Mouse (Mus musculus) bone marrow, adult 2 months (tissue): ENCODE data around the gene Ngly1. TPM values are rescaled to one million over a fixed set of nuclear protein-coding genes. Genes with fewer than 3 reads are reported as not detected.
"Not testable (repeated sequence)": the region's sequence is repeated elsewhere in the genome, so short reads cannot be mapped to it uniquely, and the experiment has no call there.

ENCODE experiments used
- H3K27ac ChIP-seq: fragments of 200-500 bp; 2 replicates; pipeline ENCODE4 v1.5.1; 2012; ENCODE audit warnings: low read depth, mild to moderate bottlenecking, control low read depth, inconsistent platforms, low read length; ENCODE audit not compliant: control insufficient read depth, poor library complexity, insufficient read depth
- H3K4me1 ChIP-seq: fragments of 200-500 bp; 2 replicates; pipeline ENCODE4 v1.6.1; 2011; ENCODE audit warnings: low read length; ENCODE audit not compliant: control insufficient read depth, insufficient read depth
- H3K4me3 ChIP-seq: fragments of 200-500 bp; replicated peaks from 2 replicates; pipeline ENCODE3; 2011; ENCODE audit warnings: mild to moderate bottlenecking, low read depth, low read length, control low read depth; ENCODE audit not compliant: control insufficient read depth
- CTCF ChIP-seq: fragments of 200-500 bp; IDR thresholded peaks from 2 replicates; pipeline ENCODE4 v1.5.1; 2011; ENCODE audit warnings: low read length, control low read depth; ENCODE audit not compliant: control insufficient read depth, insufficient read depth
- POLR2A ChIP-seq: fragments of 200-500 bp; IDR thresholded peaks from 2 replicates; pipeline ENCODE4 v1.6.1; 2011; ENCODE audit warnings: low read depth, mild to moderate bottlenecking, control low read depth, low read length, borderline replicate concordance; ENCODE audit not compliant: control insufficient read depth
- WGBS: fragments of 180-500 bp; shearing (Covaris S2); methylation state at CpG from one replicate; pipeline ENCODE4 v1.1.7; 2018; 5-methylcytosine and 5-hydroxymethylcytosine counted together
- polyA plus RNA-seq: library from polyadenylated mRNA; stranded (reverse); fragments of >200 nt; gene quantifications from 2 replicates; pipeline ENCODE4 v1.2.4, GENCODE M21; 2011; ENCODE audit warnings: low replicate concordance; ENCODE audit not compliant: missing spikeins, insufficient read depth, insufficient read length

The Ngly1 gene
- polyA plus RNA-seq, 1 experiment, result 12.7 TPM

- H3K4me1 ChIP-seq, result no peaks in the 10 kb centered on the region
- TF ChIP-seq CTCF (no peak), POLR2A (no peak)
- no peak overlapping the region for H3K27ac ChIP-seq
- WGBS, result 81% methylated on average over 6 of the region's 6 CpGs
- H3K4me3 ChIP-seq, result no peak overlapping the region
These were observed 61.7 kb downstream of the Ngly1 start for GRCm38 (mm10) chr14:16310791-16311190.

DNA sequence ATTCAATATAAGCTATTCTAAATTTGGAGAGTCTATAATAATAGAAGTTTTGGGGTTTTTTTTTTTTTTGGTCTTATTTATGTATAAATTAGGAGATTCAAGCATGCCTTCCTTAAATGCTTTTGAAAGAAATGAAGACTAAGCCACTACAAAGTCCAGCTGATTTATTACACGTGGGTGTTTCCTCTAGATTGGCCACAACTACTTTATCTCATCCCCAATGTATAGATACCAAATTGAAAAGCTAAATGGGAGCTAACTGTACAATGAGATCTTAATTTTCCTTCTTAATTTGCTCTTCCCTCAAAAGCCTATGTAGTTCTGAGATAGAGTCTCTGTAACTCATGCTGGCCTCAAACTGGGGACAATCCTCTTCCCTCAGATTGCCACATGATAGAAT, 63.5 kb downstream of the Ngly1 start:
- no peak for TF ChIP-seq CTCF
- no peak for TF ChIP-seq POLR2A
- Histone ChIP-seq H3K27ac (no peak overlapping the region), H3K4me3 (no peak overlapping the region), H3K4me1 (no peaks in the 10 kb centered on the region)
- WGBS, result 63% methylated on average over 1 of the region's 1 CpGs

- H3K4me3 ChIP-seq, H3K27ac ChIP-seq, H3K4me1 ChIP-seq: not testable (repeated sequence)
- 83% methylated on average over 2 of the region's 2 CpGs for WGBS
These were observed 64.0 kb downstream of the Ngly1 start for GRCm38 (mm10) chr14:16313073-16313472.

DNA sequence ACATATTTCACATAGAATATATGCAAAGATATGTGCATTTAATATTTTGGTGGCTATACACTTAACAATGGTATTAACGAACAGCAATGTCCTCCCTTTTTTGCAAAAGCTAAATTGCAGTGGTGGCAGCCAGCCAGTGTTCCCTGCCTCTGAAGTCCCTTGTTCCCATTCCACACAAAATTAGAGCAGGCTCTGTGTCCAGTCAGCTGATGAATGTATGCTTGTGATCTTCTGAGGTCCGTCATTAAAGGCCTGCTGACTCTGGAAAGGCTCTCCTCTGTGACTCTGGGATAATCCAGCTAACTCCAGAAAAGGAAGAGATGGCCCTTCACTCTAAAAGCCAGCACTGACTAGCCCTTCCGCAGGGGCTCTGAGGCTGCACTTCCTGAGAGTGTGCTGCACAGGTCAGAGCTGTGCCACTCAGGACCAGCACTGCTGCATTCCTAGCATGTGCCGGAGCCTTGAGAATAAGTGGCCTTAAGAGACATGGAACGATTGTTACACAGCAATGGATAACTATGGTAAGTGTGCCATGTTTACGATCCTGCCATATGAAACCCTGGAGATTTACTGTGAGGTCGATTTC, 64.9 kb downstream of the Ngly1 start:
- no peak overlapping the region for H3K27ac ChIP-seq
- TF ChIP-seq CTCF (no peak), POLR2A (no peak)
- H3K4me3 ChIP-seq, result no peak overlapping the region
- no peaks in the 10 kb centered on the region for H3K4me1 ChIP-seq
- 76% methylated on average over 7 of the region's 7 CpGs for WGBS

- 64% methylated on average over 2 of the region's 2 CpGs for WGBS
- TF ChIP-seq CTCF (no peak), POLR2A (no peak)
- Histone ChIP-seq H3K4me3 (no peak overlapping the region), H3K27ac (no peak overlapping the region), H3K4me1 (no peaks in the 10 kb centered on the region)
These were observed 65.8 kb downstream of the Ngly1 start for GRCm38 (mm10) chr14:16314842-16315241.

DNA sequence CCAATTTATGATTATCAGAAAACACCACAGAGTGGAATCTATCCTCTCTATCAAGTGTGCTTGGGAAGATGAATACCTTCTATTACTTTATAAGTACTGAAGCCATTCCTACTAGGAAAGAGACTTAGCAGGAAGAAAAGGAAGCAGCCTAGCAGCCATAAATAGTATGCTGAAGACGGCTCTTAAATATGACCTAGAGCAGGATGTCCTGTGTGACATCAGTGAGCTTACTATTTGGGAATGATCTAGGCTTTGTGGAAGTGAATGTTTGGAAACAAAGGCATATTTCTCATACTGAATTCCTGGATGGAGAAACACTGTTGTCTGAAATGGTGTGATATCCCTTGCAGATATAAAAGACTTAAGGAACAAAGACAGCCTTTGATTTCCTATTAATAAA, 67.6 kb downstream of the Ngly1 start:
- H3K4me1 ChIP-seq, result no peaks in the 10 kb centered on the region
- no peak overlapping the region for H3K27ac ChIP-seq
- no peak overlapping the region for H3K4me3 ChIP-seq
- TF ChIP-seq POLR2A, result no peak
- no peak for TF ChIP-seq CTCF
- 44% methylated on average over 1 of the region's 1 CpGs for WGBS

- H3K27ac ChIP-seq, result no peak overlapping the region
- no peaks in the 10 kb centered on the region for H3K4me1 ChIP-seq
- no peak overlapping the region for H3K4me3 ChIP-seq
- TF ChIP-seq POLR2A (no peak), CTCF (no peak)
- WGBS, result 89% methylated on average over 2 of the region's 2 CpGs
These were observed 70.7 kb downstream of the Ngly1 start for GRCm38 (mm10) chr14:16319818-16320217.

DNA sequence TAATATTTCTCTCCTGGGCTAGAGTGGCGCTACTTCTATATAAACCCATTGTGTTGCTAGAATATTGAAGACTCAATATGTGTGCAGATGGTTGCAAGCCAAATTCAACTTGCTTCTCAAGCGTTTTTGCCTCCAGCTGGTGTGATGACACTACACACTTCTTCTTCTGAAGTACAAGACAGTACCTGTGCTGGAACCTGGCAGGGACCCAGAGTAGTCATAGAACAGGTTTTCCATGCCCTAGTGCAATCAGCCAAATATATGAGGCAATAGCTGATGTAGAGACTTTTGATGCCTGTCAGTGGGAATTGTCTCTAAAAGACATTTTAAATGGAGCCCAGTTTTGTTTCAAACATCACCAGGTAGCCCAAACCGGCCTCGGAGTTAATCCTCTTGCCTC, 75.3 kb downstream of the Ngly1 start:
- Histone ChIP-seq H3K4me3 (no peak overlapping the region), H3K27ac (no peak overlapping the region), H3K4me1 (no peaks in the 10 kb centered on the region)
- TF ChIP-seq POLR2A (no peak), CTCF (no peak)
- WGBS, result 75% methylated on average over 4 of the region's 4 CpGs

DNA sequence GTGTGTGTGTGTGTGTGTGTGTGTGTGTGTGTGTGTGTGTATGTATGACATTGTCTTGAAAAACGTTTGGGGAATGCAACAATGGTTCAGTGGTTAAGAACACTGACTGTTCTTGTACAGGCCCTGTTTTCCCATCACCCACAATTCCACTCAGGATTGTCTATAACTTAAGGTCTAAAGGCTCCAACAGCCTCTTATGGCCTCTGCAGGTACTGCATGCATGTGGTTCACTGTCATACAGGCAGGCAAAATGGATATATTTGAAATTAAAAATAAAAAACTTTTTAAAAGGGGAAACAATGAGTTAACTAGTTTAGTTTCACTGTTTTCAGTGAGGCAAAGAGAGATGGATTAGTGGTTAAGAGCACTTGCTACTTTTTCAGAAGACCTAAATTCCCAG, 76.1 kb downstream of the Ngly1 start:
- H3K4me1 ChIP-seq, result no peaks in the 10 kb centered on the region
- H3K4me3 ChIP-seq, result no peak overlapping the region
- 24% methylated on average over 1 of the region's 1 CpGs for WGBS
- no peak overlapping the region for H3K27ac ChIP-seq
- no peak for TF ChIP-seq CTCF
- no peak for TF ChIP-seq POLR2A
